Mouse (Mus musculus): ENCODE data around the gene Slc22a12. TPM values are rescaled to one million over a fixed set of nuclear protein-coding genes. Genes with fewer than 3 reads are reported as not detected.
A peak's percentile ranks its signal among the peaks of the same experiment; 100 is the strongest.

Gene Slc22a12
- polyA plus RNA-seq, 1 experiment from 2014 or later = not detected

- WGBS = 56% methylated on average over 4 of the region's 7 CpGs
- no peak overlapping the region for H3K4me2 ChIP-seq (replicated peaks; ENCODE audit: low read depth)
- no peaks in the 10 kb centered on the region for H3K9me3 ChIP-seq (ENCODE audit: control insufficient read depth, low read length)
- H3K4me1 ChIP-seq (replicated peaks; ENCODE audit: control insufficient read depth, insufficient read depth) = no peaks in the 10 kb centered on the region; the same call in 1 of the 2 replicates
- TF ChIP-seq EP300 (optimal IDR thresholded peaks at IDR 0.05) (no peak), CTCF (IDR thresholded peaks at IDR 0.05; ENCODE audit: low read depth) (no peak)
- peaks cover 12% of the 10 kb centered on the region; the same call in 1 of the 2 replicates for H3K27me3 ChIP-seq (ENCODE audit: control insufficient read depth, insufficient read depth, low read length)
- no peak for DNase-seq (ENCODE audit: low spot score)
- H3K36me3 ChIP-seq (ENCODE audit: control insufficient read depth, insufficient read depth, low read length) = no peaks in the 10 kb centered on the region
- no peak overlapping the region for H3K9ac ChIP-seq (ENCODE audit: low read length)
- H3K27ac ChIP-seq (replicated peaks) = no peak overlapping the region
- H3K4me3 ChIP-seq (ENCODE audit: low read depth, low read length) = no peak overlapping the region
- ATAC-seq (ENCODE audit: low FRiP score, low TSS enrichment) = no peak
Observed at GRCm38 (mm10) chr19:6494032-6494431, 48.8 kb downstream of the Slc22a12 start.

- DNase-seq (ENCODE audit: low spot score) = no peak
- TF ChIP-seq EP300 (optimal IDR thresholded peaks at IDR 0.05) = no peak
- TF ChIP-seq CTCF (IDR thresholded peaks at IDR 0.05; ENCODE audit: low read depth) = no peak
- H3K4me2 ChIP-seq (replicated peaks; ENCODE audit: low read depth) = no peak overlapping the region
- WGBS = 72% methylated on average over 7 of the region's 7 CpGs
- no peak for ATAC-seq (ENCODE audit: low FRiP score, low TSS enrichment)
- H3K9me3 ChIP-seq (ENCODE audit: control insufficient read depth, low read length) = no peaks in the 10 kb centered on the region
- no peak overlapping the region for H3K4me3 ChIP-seq (ENCODE audit: low read depth, low read length)
- H3K36me3 ChIP-seq (ENCODE audit: control insufficient read depth, insufficient read depth, low read length) = no peaks in the 10 kb centered on the region
- H3K27me3 ChIP-seq (ENCODE audit: control insufficient read depth, insufficient read depth, low read length) = peaks cover 9% of the 10 kb centered on the region; the same call in 1 of the 2 replicates
- H3K4me1 ChIP-seq (replicated peaks; ENCODE audit: control insufficient read depth, insufficient read depth) = no peaks in the 10 kb centered on the region; the same call in 1 of the 2 replicates
- no peak overlapping the region for H3K9ac ChIP-seq (ENCODE audit: low read length)
- no peak overlapping the region for H3K27ac ChIP-seq (replicated peaks)
Observed at GRCm38 (mm10) chr19:6493219-6493618, 49.6 kb downstream of the Slc22a12 start.

- ATAC-seq (ENCODE audit: low FRiP score, low TSS enrichment) (no peak), DNase-seq (ENCODE audit: low spot score) (peak; percentile 62)
- no peaks in the 10 kb centered on the region for H3K4me1 ChIP-seq (replicated peaks; ENCODE audit: control insufficient read depth, insufficient read depth)
- no peaks in the 10 kb centered on the region for H3K36me3 ChIP-seq (ENCODE audit: control insufficient read depth, insufficient read depth, low read length)
- H3K27me3 ChIP-seq (ENCODE audit: control insufficient read depth, insufficient read depth, low read length) = peaks cover 2% of the 10 kb centered on the region; the same call in 1 of the 2 replicates
- no peak overlapping the region for H3K9ac ChIP-seq (ENCODE audit: low read length)
- TF ChIP-seq CTCF (IDR thresholded peaks at IDR 0.05; ENCODE audit: low read depth) = peak; percentile 86
- TF ChIP-seq EP300 (optimal IDR thresholded peaks at IDR 0.05) = no peak
- 19% methylated on average over 12 of the region's 12 CpGs for WGBS
- no peak overlapping the region for H3K27ac ChIP-seq (replicated peaks)
- no peak overlapping the region for H3K4me2 ChIP-seq (replicated peaks; ENCODE audit: low read depth)
- no peak overlapping the region for H3K4me3 ChIP-seq (ENCODE audit: low read depth, low read length)
- no peaks in the 10 kb centered on the region for H3K9me3 ChIP-seq (ENCODE audit: control insufficient read depth, low read length)
Observed at GRCm38 (mm10) chr19:6492124-6492523, 50.7 kb downstream of the Slc22a12 start.

GRCm38 (mm10) chr19:6491538-6491937 lies 51.3 kb downstream of the Slc22a12 start:
- Histone ChIP-seq H3K4me2 (replicated peaks; ENCODE audit: low read depth) (no peak overlapping the region), H3K27ac (replicated peaks) (no peak overlapping the region), H3K36me3 (ENCODE audit: control insufficient read depth, insufficient read depth, low read length) (no peaks in the 10 kb centered on the region), H3K9me3 (ENCODE audit: control insufficient read depth, low read length) (no peaks in the 10 kb centered on the region), H3K4me3 (ENCODE audit: low read depth, low read length) (no peak overlapping the region), H3K9ac (ENCODE audit: low read length) (no peak overlapping the region), H3K27me3 (ENCODE audit: control insufficient read depth, insufficient read depth, low read length) (peaks cover 2% of the 10 kb centered on the region; the same call in 1 of the 2 replicates), H3K4me1 (replicated peaks; ENCODE audit: control insufficient read depth, insufficient read depth) (no peaks in the 10 kb centered on the region)
- DNase-seq (ENCODE audit: low spot score) (no peak), ATAC-seq (ENCODE audit: low FRiP score, low TSS enrichment) (no peak)
- no peak for TF ChIP-seq EP300 (optimal IDR thresholded peaks at IDR 0.05)
- no peak for TF ChIP-seq CTCF (IDR thresholded peaks at IDR 0.05; ENCODE audit: low read depth)
- WGBS = 79% methylated on average over 8 of the region's 8 CpGs

- Histone ChIP-seq H3K4me1 (replicated peaks; ENCODE audit: control insufficient read depth, insufficient read depth) (no peaks in the 10 kb centered on the region), H3K4me2 (replicated peaks; ENCODE audit: low read depth) (no peak overlapping the region), H3K27ac (replicated peaks) (no peak overlapping the region), H3K36me3 (ENCODE audit: control insufficient read depth, insufficient read depth, low read length) (no peaks in the 10 kb centered on the region), H3K27me3 (ENCODE audit: control insufficient read depth, insufficient read depth, low read length) (no peaks in the 10 kb centered on the region), H3K9ac (ENCODE audit: low read length) (no peak overlapping the region), H3K9me3 (ENCODE audit: control insufficient read depth, low read length) (no peaks in the 10 kb centered on the region), H3K4me3 (ENCODE audit: low read depth, low read length) (no peak overlapping the region)
- ATAC-seq (ENCODE audit: low FRiP score, low TSS enrichment) (peak; percentile 62), DNase-seq (ENCODE audit: low spot score) (peak; percentile 85)
- 0% methylated on average over 4 of the region's 4 CpGs for WGBS
- peak; percentile 99 for TF ChIP-seq CTCF (IDR thresholded peaks at IDR 0.05; ENCODE audit: low read depth)
- no peak for TF ChIP-seq EP300 (optimal IDR thresholded peaks at IDR 0.05)
Observed at GRCm38 (mm10) chr19:6489030-6489429, 53.8 kb downstream of the Slc22a12 start.

Small RNAs within 50 kb of the gene (microRNA-seq; reads per million reads assigned to microRNA genes)
- not detected for gene Gm26460

Other genes with a start within 250 kb of the Slc22a12 start
- gene Cdc42bpg, start 236.6 kb downstream of the Slc22a12 start, polyA plus RNA-seq (2015; fragmentation: Nextera tagmentation; extraction: Ambion mirVana) = 1.3 and 1.9 TPM in 2 replicates
- gene Men1, start 208.1 kb downstream of the Slc22a12 start, polyA plus RNA-seq (2015; fragmentation: Nextera tagmentation; extraction: Ambion mirVana) = 27.1 and 27.9 TPM in 2 replicates
- gene Map4k2, start 201.9 kb downstream of the Slc22a12 start, polyA plus RNA-seq (2015; fragmentation: Nextera tagmentation; extraction: Ambion mirVana) = 5.2 and 5.7 TPM in 2 replicates
- 42.3 and 52.0 TPM in 2 replicates for gene Sf1, start 179.3 kb downstream of the Slc22a12 start, polyA plus RNA-seq (2015; fragmentation: Nextera tagmentation; extraction: Ambion mirVana)
- 8.0 and 10.5 TPM in 2 replicates for gene Pygm, start 158.6 kb downstream of the Slc22a12 start, polyA plus RNA-seq (2015; fragmentation: Nextera tagmentation; extraction: Ambion mirVana)
- gene Rasgrp2, start 143.7 kb downstream of the Slc22a12 start, polyA plus RNA-seq (2015; fragmentation: Nextera tagmentation; extraction: Ambion mirVana) = 53.4 and 57.3 TPM in 2 replicates
- gene Nrxn2, start 124.3 kb downstream of the Slc22a12 start, polyA plus RNA-seq (2015; fragmentation: Nextera tagmentation; extraction: Ambion mirVana) = 0.83 and 1.3 TPM in 2 replicates